Mouse (Mus musculus): ENCODE data around the gene Akr1c12.

- TF ChIP-seq CTCF (IDR thresholded peaks at IDR 0.05; ENCODE audit: extremely low read depth, insufficient read depth, insufficient read length, insufficient replicate concordance) (no peak), POLR2A (IDR thresholded peaks at IDR 0.05; ENCODE audit: low read depth, low read length) (no peak)
Observed at GRCm38 (mm10) chr13:4313907-4314306, 34.7 kb upstream of the Akr1c12 start.
